Mouse (Mus musculus): ENCODE data around the gene Adgrb2.

Gene Adgrb2

GRCm38 (mm10) chr4:129984421-129985061 is at the start of gene Adgrb2:
TSS of gene Adgrb2 (plus strand) at chr4:129984870.
- no peak for DNase-seq (ENCODE audit: low read depth)

- DNase-seq (ENCODE audit: low read depth): peak; percentile 86
Observed at GRCm38 (mm10) chr4:129951359-129951821, 33.3 kb upstream of the Adgrb2 start.

- DNase-seq (ENCODE audit: low read depth): no peak
Observed at GRCm38 (mm10) chr4:129952241-129952810, 32.3 kb upstream of the Adgrb2 start.

GRCm38 (mm10) chr4:129954527-129954926 is 30.1 kb upstream of the Adgrb2 start:
- no peak for DNase-seq (ENCODE audit: low read depth)

- no peak for DNase-seq (ENCODE audit: low read depth)
Observed at GRCm38 (mm10) chr4:129960180-129960944, 24.3 kb upstream of the Adgrb2 start.

GRCm38 (mm10) chr4:129965294-129965693 is 19.4 kb upstream of the Adgrb2 start:
- no peak for DNase-seq (ENCODE audit: low read depth)

GRCm38 (mm10) chr4:129966201-129966600 is 18.5 kb upstream of the Adgrb2 start:
- no peak for DNase-seq (ENCODE audit: low read depth)

- DNase-seq (ENCODE audit: low read depth): no peak
Observed at GRCm38 (mm10) chr4:129967024-129968014, 17.4 kb upstream of the Adgrb2 start.

GRCm38 (mm10) chr4:129970168-129970567 is 14.5 kb upstream of the Adgrb2 start:
- DNase-seq (ENCODE audit: low read depth): no peak

- DNase-seq (ENCODE audit: low read depth): no peak
Observed at GRCm38 (mm10) chr4:129970861-129971260, 13.8 kb upstream of the Adgrb2 start.

GRCm38 (mm10) chr4:129971989-129972388 is 12.7 kb upstream of the Adgrb2 start:
- DNase-seq (ENCODE audit: low read depth): no peak

- DNase-seq (ENCODE audit: low read depth): no peak
Observed at GRCm38 (mm10) chr4:129974285-129974684, 10.4 kb upstream of the Adgrb2 start.

- DNase-seq (ENCODE audit: low read depth): no peak
Observed at GRCm38 (mm10) chr4:129977256-129977655, 7.4 kb upstream of the Adgrb2 start.

- DNase-seq (ENCODE audit: low read depth): no peak
Observed at GRCm38 (mm10) chr4:129978227-129978626, 6.4 kb upstream of the Adgrb2 start.

- no peak for DNase-seq (ENCODE audit: low read depth)
Observed at GRCm38 (mm10) chr4:129978930-129979329, 5.7 kb upstream of the Adgrb2 start.

GRCm38 (mm10) chr4:129981657-129982056 is 3.0 kb upstream of the Adgrb2 start:
- DNase-seq (ENCODE audit: low read depth): no peak

GRCm38 (mm10) chr4:129983046-129983445 is 1.6 kb upstream of the Adgrb2 start:
- no peak for DNase-seq (ENCODE audit: low read depth)

- DNase-seq (ENCODE audit: low read depth): peak; percentile 54
Observed at GRCm38 (mm10) chr4:129983764-129984420, 778 bp upstream of the Adgrb2 start.

GRCm38 (mm10) chr4:129985161-129985670 is 546 bp downstream of the Adgrb2 start:
- no peak for DNase-seq (ENCODE audit: low read depth)

- DNase-seq (ENCODE audit: low read depth): no peak
Observed at GRCm38 (mm10) chr4:129985671-129986441, 1.2 kb downstream of the Adgrb2 start.
